Mouse (Mus musculus): ENCODE results near the gene Slc16a5. TPM values are rescaled to one million over a fixed set of nuclear protein-coding genes. Genes with fewer than 3 reads are reported as not detected.
A peak's percentile ranks its signal among the peaks of the same experiment; 100 is the strongest.
"Not testable (repeated sequence)": the region's sequence is repeated elsewhere in the genome, so short reads cannot be mapped to it uniquely, and the experiment has no call there.

Slc16a5 gene
- polyA plus RNA-seq, 1 experiment: 0.10 TPM

GRCm38 (mm10) chr11:115472183-115472582, 9.9 kb downstream of the Slc16a5 start:
- H3K4me3 ChIP-seq: no peak overlapping the region
- no peaks in the 10 kb centered on the region for H3K27me3 ChIP-seq (ENCODE audit: control insufficient read depth, insufficient read depth, insufficient read length)
- H3K4me2 ChIP-seq (ENCODE audit: low read depth): no peak overlapping the region
- no peaks in the 10 kb centered on the region for H3K79me2 ChIP-seq (ENCODE audit: control insufficient read depth, insufficient read depth)
- H3K36me3 ChIP-seq (ENCODE audit: control insufficient read depth, insufficient read depth): no peaks in the 10 kb centered on the region
- H3ac ChIP-seq (ENCODE audit: control insufficient read depth, insufficient read length): no peak overlapping the region
- no peak for TF ChIP-seq MYOG (IDR thresholded peaks at IDR 0.05; ENCODE audit: control insufficient read depth in 1 of 3, insufficient read depth in 1 of 3, insufficient read length in 2 of 3, low read depth in 2 of 3)
- no peak for TF ChIP-seq REST (IDR thresholded peaks at IDR 0.05; ENCODE audit: insufficient read depth, insufficient read length)

GRCm38 (mm10) chr11:115473626-115474275, 11.5 kb downstream of the Slc16a5 start:
- Histone ChIP-seq H3K4me2 (ENCODE audit: low read depth) (peak overlapping the region; percentile 14), H3K36me3 (ENCODE audit: control insufficient read depth, insufficient read depth) (no peaks in the 10 kb centered on the region), H3K27me3 (ENCODE audit: control insufficient read depth, insufficient read depth, insufficient read length) (no peaks in the 10 kb centered on the region), H3K4me3 (no peak overlapping the region), H3K79me2 (ENCODE audit: control insufficient read depth, insufficient read depth) (no peaks in the 10 kb centered on the region), H3ac (ENCODE audit: control insufficient read depth, insufficient read length) (no peak overlapping the region)
- TF ChIP-seq POLR2AphosphoS2 (IDR thresholded peaks at IDR 0.05; ENCODE audit: insufficient read length, low read depth): no peak
- no peak for TF ChIP-seq USF1 (IDR thresholded peaks at IDR 0.05; ENCODE audit: low read depth)
- TF ChIP-seq SRF (IDR thresholded peaks at IDR 0.05; ENCODE audit: control insufficient read depth, insufficient read length, low read depth): no peak
- TF ChIP-seq MYOG (IDR thresholded peaks at IDR 0.05; ENCODE audit: control insufficient read depth in 1 of 3, insufficient read depth in 1 of 3, insufficient read length in 2 of 3, low read depth in 2 of 3): no peak
- no peak for TF ChIP-seq TCF12 (IDR thresholded peaks at IDR 0.05; ENCODE audit: insufficient read depth, poor library complexity, severe bottlenecking)
- no peak for TF ChIP-seq POLR2A (IDR thresholded peaks at IDR 0.05; ENCODE audit: insufficient read length, low read depth)
- TF ChIP-seq MYOD1 (IDR thresholded peaks at IDR 0.05; ENCODE audit: control insufficient read depth in 1 of 3, insufficient read length in 2 of 3, low read depth in 2 of 3): no peak
- no peak for TF ChIP-seq REST (IDR thresholded peaks at IDR 0.05; ENCODE audit: insufficient read depth, insufficient read length)
- TF ChIP-seq E2F4 (IDR thresholded peaks at IDR 0.05; ENCODE audit: insufficient read depth): no peak
- TF ChIP-seq CEBPB (IDR thresholded peaks at IDR 0.05; ENCODE audit: insufficient read depth, poor library complexity, severe bottlenecking): no peak

- peak within 1 kb of the TSS; percentile 95 for H3K4me2 ChIP-seq (ENCODE audit: low read depth)
- peak within 1 kb of the TSS; percentile 29 for H3ac ChIP-seq (ENCODE audit: control insufficient read depth, insufficient read length)
- H3K36me3 ChIP-seq (ENCODE audit: control insufficient read depth, insufficient read depth): peaks cover 4% of the 10 kb centered on the region
- no peaks in the 10 kb centered on the region for H3K27me3 ChIP-seq (ENCODE audit: control insufficient read depth, insufficient read depth, insufficient read length)
- TF ChIP-seq E2F4 (IDR thresholded peaks at IDR 0.05; ENCODE audit: insufficient read depth): no peak
- no peak for TF ChIP-seq TCF12 (IDR thresholded peaks at IDR 0.05; ENCODE audit: insufficient read depth, poor library complexity, severe bottlenecking)
- TF ChIP-seq MAX (IDR thresholded peaks at IDR 0.05; ENCODE audit: low read depth): no peak
- no peak for TF ChIP-seq TCF3 (IDR thresholded peaks at IDR 0.05; ENCODE audit: insufficient read length, low read depth)
- no peak for TF ChIP-seq MYOD1 (IDR thresholded peaks at IDR 0.05; ENCODE audit: control insufficient read depth in 1 of 3, insufficient read length in 2 of 3, low read depth in 2 of 3)
- no peak for TF ChIP-seq CEBPB (IDR thresholded peaks at IDR 0.05; ENCODE audit: insufficient read depth, poor library complexity, severe bottlenecking)
- TF ChIP-seq MYOG (IDR thresholded peaks at IDR 0.05; ENCODE audit: control insufficient read depth in 1 of 3, insufficient read depth in 1 of 3, insufficient read length in 2 of 3, low read depth in 2 of 3): no peak
- peak; percentile 43 for TF ChIP-seq POLR2AphosphoS2 (IDR thresholded peaks at IDR 0.05; ENCODE audit: insufficient read length, low read depth)
- TF ChIP-seq REST (IDR thresholded peaks at IDR 0.05; ENCODE audit: insufficient read depth, insufficient read length): no peak
- TF ChIP-seq POLR2A (IDR thresholded peaks at IDR 0.05; ENCODE audit: insufficient read length, low read depth): peak; percentile 49
- TF ChIP-seq USF1 (IDR thresholded peaks at IDR 0.05; ENCODE audit: low read depth): no peak
- no peak for TF ChIP-seq SRF (IDR thresholded peaks at IDR 0.05; ENCODE audit: control insufficient read depth, insufficient read length, low read depth)
- peak within 1 kb of the TSS; percentile 73 for H3K4me3 ChIP-seq
- H3K79me2 ChIP-seq (ENCODE audit: control insufficient read depth, insufficient read depth): no peaks in the 10 kb centered on the region
These were observed 12.9 kb downstream of the Slc16a5 start, which contains the start of gene Armc7 for GRCm38 (mm10) chr11:115475025-115475757. Armc7 (plus strand) TSS chr11:115475667.

GRCm38 (mm10) chr11:115475758-115476237, 13.5 kb downstream of the Slc16a5 start:
- H3ac ChIP-seq (ENCODE audit: control insufficient read depth, insufficient read length): peak overlapping the region; percentile 29
- peak overlapping the region; percentile 73 for H3K4me3 ChIP-seq
- peaks cover 4% of the 10 kb centered on the region for H3K36me3 ChIP-seq (ENCODE audit: control insufficient read depth, insufficient read depth)
- H3K4me2 ChIP-seq (ENCODE audit: low read depth): peak overlapping the region; percentile 65
- H3K27me3 ChIP-seq (ENCODE audit: control insufficient read depth, insufficient read depth, insufficient read length): no peaks in the 10 kb centered on the region
- H3K79me2 ChIP-seq (ENCODE audit: control insufficient read depth, insufficient read depth): no peaks in the 10 kb centered on the region
- TF ChIP-seq USF1 (IDR thresholded peaks at IDR 0.05; ENCODE audit: low read depth): no peak
- no peak for TF ChIP-seq TCF12 (IDR thresholded peaks at IDR 0.05; ENCODE audit: insufficient read depth, poor library complexity, severe bottlenecking)
- no peak for TF ChIP-seq POLR2AphosphoS2 (IDR thresholded peaks at IDR 0.05; ENCODE audit: insufficient read length, low read depth)
- TF ChIP-seq POLR2A (IDR thresholded peaks at IDR 0.05; ENCODE audit: insufficient read length, low read depth): no peak
- TF ChIP-seq E2F4 (IDR thresholded peaks at IDR 0.05; ENCODE audit: insufficient read depth): no peak
- TF ChIP-seq SRF (IDR thresholded peaks at IDR 0.05; ENCODE audit: control insufficient read depth, insufficient read length, low read depth): no peak
- no peak for TF ChIP-seq MAX (IDR thresholded peaks at IDR 0.05; ENCODE audit: low read depth)
- no peak for TF ChIP-seq REST (IDR thresholded peaks at IDR 0.05; ENCODE audit: insufficient read depth, insufficient read length)
- no peak for TF ChIP-seq CEBPB (IDR thresholded peaks at IDR 0.05; ENCODE audit: insufficient read depth, poor library complexity, severe bottlenecking)
- TF ChIP-seq MYOG (IDR thresholded peaks at IDR 0.05; ENCODE audit: control insufficient read depth in 1 of 3, insufficient read depth in 1 of 3, insufficient read length in 2 of 3, low read depth in 2 of 3): no peak
- TF ChIP-seq MYOD1 (IDR thresholded peaks at IDR 0.05; ENCODE audit: control insufficient read depth in 1 of 3, insufficient read length in 2 of 3, low read depth in 2 of 3): no peak
- no peak for TF ChIP-seq TCF3 (IDR thresholded peaks at IDR 0.05; ENCODE audit: insufficient read length, low read depth)

- not testable (repeated sequence) for H3K27me3 ChIP-seq (ENCODE audit: control insufficient read depth, insufficient read depth, insufficient read length); H3K36me3 ChIP-seq (ENCODE audit: control insufficient read depth, insufficient read depth); H3ac ChIP-seq (ENCODE audit: control insufficient read depth, insufficient read length); H3K79me2 ChIP-seq (ENCODE audit: control insufficient read depth, insufficient read depth)
- Histone ChIP-seq H3K4me2 (ENCODE audit: low read depth) (peak overlapping the region; percentile 65), H3K4me3 (peak overlapping the region; percentile 73)
These were observed 14.4 kb downstream of the Slc16a5 start for GRCm38 (mm10) chr11:115476630-115477029.

- H3K27me3 ChIP-seq (ENCODE audit: control insufficient read depth, insufficient read depth, insufficient read length); H3ac ChIP-seq (ENCODE audit: control insufficient read depth, insufficient read length); H3K36me3 ChIP-seq (ENCODE audit: control insufficient read depth, insufficient read depth); H3K79me2 ChIP-seq (ENCODE audit: control insufficient read depth, insufficient read depth); H3K4me3 ChIP-seq: not testable (repeated sequence)
- peak overlapping the region; percentile 65 for H3K4me2 ChIP-seq (ENCODE audit: low read depth)
These were observed 15.1 kb downstream of the Slc16a5 start for GRCm38 (mm10) chr11:115477388-115477787.

Measured in myocyte (in vitro differentiated cells).